Mouse (Mus musculus) heart, embryonic 11.5 days (tissue): Measurements from ENCODE around the gene Abr. TPM values are rescaled to one million over a fixed set of nuclear protein-coding genes. Genes with fewer than 3 reads are reported as not detected.

Source experiments
- ATAC-seq: fragments of 200-750 bp; cut with Nextera tagmentation; replicated peaks from 2 replicates; pipeline ENCODE4 v1.8.0; 2017; ENCODE audit warnings: moderate library complexity; ENCODE audit not compliant: insufficient number of reproducible peaks, low FRiP score, low TSS enrichment
- H3K27ac ChIP-seq: fragments of 300-500 bp; sonication (generic); 2 replicates; pipeline ENCODE4 v1.5.1; 2014; ENCODE audit warnings: mild to moderate bottlenecking, low read depth, low read length
- H3K27me3 ChIP-seq: fragments of 300-500 bp; sonication (generic); 2 replicates; pipeline ENCODE4 v1.6.1; 2014; ENCODE audit warnings: mild to moderate bottlenecking, low read length, mixed read lengths; ENCODE audit not compliant: control insufficient read depth, insufficient read depth
- H3K36me3 ChIP-seq: fragments of 300-500 bp; sonication (generic); 2 replicates; pipeline ENCODE4 v1.6.1; 2014; ENCODE audit warnings: mild to moderate bottlenecking, low read length, moderate library complexity, mixed read lengths; ENCODE audit not compliant: control insufficient read depth, insufficient read depth
- H3K4me1 ChIP-seq: fragments of 300-500 bp; sonication (generic); 2 replicates; pipeline ENCODE4 v1.6.1; 2014; ENCODE audit warnings: low read length; ENCODE audit not compliant: control insufficient read depth, insufficient read depth
- H3K4me2 ChIP-seq: fragments of 300-500 bp; sonication (generic); 2 replicates; pipeline ENCODE4 v1.6.1; 2014; ENCODE audit warnings: mild to moderate bottlenecking, moderate library complexity
- H3K4me3 ChIP-seq: fragments of 300-500 bp; sonication (generic); 2 replicates; pipeline ENCODE4 v1.5.1; 2014; ENCODE audit warnings: low read depth, low read length
- H3K9ac ChIP-seq: fragments of 300-500 bp; sonication (generic); 2 replicates; pipeline ENCODE4 v1.6.1; 2014; ENCODE audit warnings: mild to moderate bottlenecking, low read depth, low read length, moderate library complexity
- H3K9me3 ChIP-seq: fragments of 300-500 bp; sonication (generic); replicated peaks from 2 replicates; pipeline ENCODE4 v1.6.1; 2016; ENCODE audit warnings: low read length; ENCODE audit not compliant: control insufficient read depth
- WGBS: fragments of 180-500 bp; shearing (Covaris S2); extraction: QIAGEN DNeasy Blood & Tissue Kit; methylation state at CpG from one replicate; pipeline ENCODE4 v1.1.7; 2014; ENCODE audit not compliant: insufficient replicate concordance; 5-methylcytosine and 5-hydroxymethylcytosine counted together
- polyA plus RNA-seq: library from polyadenylated mRNA; unstranded; fragments of >200 nt; fragmentation: Nextera tagmentation; extraction: Ambion mirVana; gene quantifications from 2 replicates; pipeline ENCODE4 v1.2.1, GENCODE M21; 2014

The Abr gene
- polyA plus RNA-seq, 1 experiment from 2014 or later = 22.9 TPM

DNA sequence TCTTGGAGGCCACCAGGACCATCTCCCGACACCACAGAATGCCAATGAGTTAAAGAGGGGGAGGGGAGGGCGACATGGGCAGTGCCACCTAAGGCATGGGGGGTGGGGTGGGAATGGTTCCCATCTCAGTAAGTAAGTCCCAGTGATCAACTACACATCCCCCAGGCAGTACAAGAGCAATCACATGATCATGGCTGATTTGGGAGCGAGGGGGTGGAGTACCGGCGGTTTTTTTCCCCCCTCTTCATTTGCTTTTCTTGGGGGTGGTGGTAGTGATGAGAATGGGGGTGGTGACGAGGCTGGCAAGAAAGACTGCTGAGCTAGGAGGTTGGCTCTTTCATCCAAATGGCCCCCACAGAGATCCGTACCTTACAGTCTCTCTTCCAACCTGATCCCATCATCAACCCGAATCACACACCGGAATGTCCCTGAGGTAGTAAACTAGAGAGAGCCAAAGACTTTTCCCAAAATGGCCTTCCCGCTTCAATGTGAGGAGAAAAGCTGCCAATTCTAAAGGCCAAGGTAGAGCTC lies 51.8 kb downstream of the Abr start:
- Histone ChIP-seq H3K9ac (no peak overlapping the region; the same call in 1 of the 2 replicates), H3K4me3 (peak overlapping the region; percentile 52), H3K9me3 (no peaks in the 10 kb centered on the region), H3K36me3 (no peaks in the 10 kb centered on the region), H3K27ac (no peak overlapping the region), H3K4me1 (0 out of 2 replicates have a peak, but pooled peaks cover 3% of the 10 kb centered on the region), H3K4me2 (peak overlapping the region; percentile 94), H3K27me3 (peaks cover 11% of the 10 kb centered on the region)
- WGBS = 13% methylated on average over 10 of the region's 10 CpGs
- no peak for ATAC-seq

GRCm38 (mm10) chr11:76569436-76569835 lies 52.7 kb downstream of the Abr start:
- WGBS = 59% methylated on average over 3 of the region's 3 CpGs
- Histone ChIP-seq H3K27ac (no peak overlapping the region), H3K4me1 (0 out of 2 replicates have a peak, but pooled peaks cover 3% of the 10 kb centered on the region), H3K36me3 (no peaks in the 10 kb centered on the region), H3K9ac (no peak overlapping the region), H3K4me2 (no peak overlapping the region), H3K27me3 (peaks cover 11% of the 10 kb centered on the region), H3K4me3 (no peak overlapping the region), H3K9me3 (no peaks in the 10 kb centered on the region)
- ATAC-seq = no peak

DNA sequence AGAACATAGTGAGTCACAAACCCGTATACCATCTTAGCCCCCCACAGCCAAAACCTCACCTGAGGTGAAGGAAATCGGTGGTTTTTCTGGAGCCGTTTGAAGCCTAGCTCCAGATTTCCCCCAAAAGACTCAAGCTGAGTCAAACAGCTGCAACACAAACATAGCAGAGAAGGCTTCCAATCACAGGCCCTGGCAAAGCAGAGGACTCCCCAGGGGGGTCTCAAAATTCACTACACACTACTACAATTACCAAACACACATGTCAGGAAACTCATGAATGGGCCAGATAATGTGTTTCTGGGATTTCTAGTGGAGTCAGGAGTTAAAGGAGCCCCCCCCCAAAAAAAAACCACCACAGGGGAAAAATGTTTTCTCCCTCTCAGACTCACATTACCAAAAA lies 56.0 kb downstream of the Abr start:
- 66% methylated on average over 3 of the region's 3 CpGs for WGBS
- Histone ChIP-seq H3K9me3 (no peaks in the 10 kb centered on the region), H3K4me3 (no peak overlapping the region), H3K27me3 (peaks cover 6% of the 10 kb centered on the region), H3K4me1 (0 out of 2 replicates have a peak, but pooled peaks cover 3% of the 10 kb centered on the region), H3K27ac (no peak overlapping the region), H3K9ac (no peak overlapping the region), H3K36me3 (no peaks in the 10 kb centered on the region), H3K4me2 (no peak overlapping the region)
- ATAC-seq = no peak

DNA sequence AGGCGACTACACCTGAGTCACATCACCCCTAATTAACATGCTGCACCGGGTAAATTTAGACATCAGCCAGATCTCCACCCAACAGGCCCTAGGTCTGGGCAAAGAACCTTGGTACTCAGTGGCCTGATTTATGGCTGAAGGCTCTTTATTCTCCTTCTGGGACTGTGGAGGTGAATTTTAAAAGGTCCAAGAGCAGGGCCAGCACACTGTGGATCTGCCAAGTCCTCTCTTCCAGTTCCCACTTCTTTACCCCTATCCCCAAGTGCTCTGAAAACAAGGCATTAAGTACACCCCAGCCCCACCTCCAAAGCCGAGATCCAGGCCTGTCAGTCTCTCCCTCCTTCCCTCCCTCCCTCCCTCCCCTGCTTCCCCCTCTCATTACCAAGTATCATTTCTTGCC lies 59.5 kb downstream of the Abr start:
- Histone ChIP-seq H3K27me3 (no peaks in the 10 kb centered on the region), H3K4me2 (no peak overlapping the region), H3K4me3 (no peak overlapping the region), H3K9me3 (no peaks in the 10 kb centered on the region), H3K9ac (no peak overlapping the region), H3K4me1 (no peaks in the 10 kb centered on the region), H3K36me3 (no peaks in the 10 kb centered on the region), H3K27ac (no peak overlapping the region)
- WGBS = 54% methylated on average over 3 of the region's 3 CpGs
- ATAC-seq = no peak

DNA sequence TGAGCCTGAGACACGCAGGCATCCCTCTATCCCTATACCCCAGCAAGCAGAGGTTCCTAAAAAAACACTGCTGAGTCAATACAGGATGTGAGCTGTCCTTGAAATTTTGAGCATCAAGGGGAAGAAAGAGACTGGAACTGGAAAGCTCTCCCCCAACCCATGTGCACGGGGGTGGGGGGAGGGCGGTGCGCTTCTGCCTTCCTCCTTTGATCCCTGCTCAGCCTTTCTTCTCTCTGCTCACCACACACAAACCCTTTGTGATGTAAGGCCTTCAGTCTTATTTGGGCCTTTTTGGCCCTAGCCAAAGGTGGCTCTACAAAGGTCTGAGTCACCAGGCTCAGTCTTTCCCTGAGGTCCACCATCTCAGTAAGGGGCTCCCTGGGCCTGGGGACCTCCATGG lies 59.9 kb downstream of the Abr start:
- H3K27ac ChIP-seq = no peak overlapping the region
- no peak overlapping the region for H3K4me2 ChIP-seq
- no peaks in the 10 kb centered on the region for H3K4me1 ChIP-seq
- H3K9me3 ChIP-seq = no peaks in the 10 kb centered on the region
- H3K9ac ChIP-seq = no peak overlapping the region
- no peak for ATAC-seq
- WGBS = 58% methylated on average over 4 of the region's 4 CpGs
- no peak overlapping the region for H3K4me3 ChIP-seq
- H3K27me3 ChIP-seq = no peaks in the 10 kb centered on the region
- H3K36me3 ChIP-seq = no peaks in the 10 kb centered on the region

DNA sequence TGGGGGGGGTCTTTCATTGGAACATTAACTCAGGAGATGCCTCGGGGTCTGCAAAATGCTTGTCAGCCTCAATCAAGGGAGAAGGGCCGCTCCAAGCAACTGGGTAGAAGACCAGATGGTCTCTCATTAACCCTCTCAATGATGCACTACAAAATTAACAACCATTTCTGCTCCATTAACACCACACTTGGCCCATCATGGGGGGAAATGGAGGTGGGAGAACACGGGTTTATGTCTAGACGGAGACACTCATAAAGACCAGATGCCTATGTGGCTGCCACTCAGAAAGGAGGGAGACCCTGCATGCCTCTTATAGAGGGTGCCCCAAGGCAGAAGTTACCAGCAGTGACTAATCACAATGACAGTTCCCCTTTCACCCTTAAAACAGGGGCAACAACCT lies 64.3 kb downstream of the Abr start:
- no peak overlapping the region for H3K4me2 ChIP-seq
- no peaks in the 10 kb centered on the region for H3K9me3 ChIP-seq
- no peaks in the 10 kb centered on the region for H3K36me3 ChIP-seq
- no peak for ATAC-seq
- WGBS = 81% methylated on average over 4 of the region's 4 CpGs
- H3K4me3 ChIP-seq = no peak overlapping the region
- H3K4me1 ChIP-seq = no peaks in the 10 kb centered on the region
- H3K27ac ChIP-seq = no peak overlapping the region
- no peak overlapping the region for H3K9ac ChIP-seq
- no peaks in the 10 kb centered on the region for H3K27me3 ChIP-seq

- Histone ChIP-seq H3K9ac (no peak overlapping the region), H3K36me3 (no peaks in the 10 kb centered on the region), H3K4me2 (no peak overlapping the region), H3K4me1 (no peaks in the 10 kb centered on the region), H3K9me3 (no peaks in the 10 kb centered on the region), H3K4me3 (no peak overlapping the region), H3K27me3 (no peaks in the 10 kb centered on the region), H3K27ac (no peak overlapping the region)
- WGBS = 83% methylated on average over 4 of the region's 4 CpGs
- no peak for ATAC-seq
Measured at GRCm38 (mm10) chr11:76548153-76548721, 73.9 kb downstream of the Abr start.

DNA sequence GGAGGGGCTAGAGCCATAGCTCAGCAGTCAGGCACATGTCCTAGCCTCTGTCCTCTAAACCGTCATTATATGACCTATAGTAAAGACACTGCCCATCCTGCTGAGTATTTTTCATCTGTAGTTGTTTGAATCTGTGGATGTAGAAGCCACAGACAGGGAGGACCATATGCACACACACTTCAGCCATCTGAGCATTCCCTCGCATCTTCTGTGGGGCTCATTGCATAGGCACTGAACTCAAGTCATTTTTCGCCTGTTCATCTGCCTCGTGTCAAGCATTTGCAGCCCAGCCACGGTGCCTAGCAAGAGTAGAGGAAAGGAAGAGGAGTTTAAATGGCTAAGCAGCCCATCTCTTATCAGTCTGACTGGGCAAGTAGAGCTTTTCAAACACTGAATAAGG lies 74.7 kb downstream of the Abr start:
- Histone ChIP-seq H3K4me3 (no peak overlapping the region), H3K27me3 (no peaks in the 10 kb centered on the region), H3K4me1 (no peaks in the 10 kb centered on the region), H3K27ac (no peak overlapping the region), H3K4me2 (no peak overlapping the region), H3K9ac (no peak overlapping the region), H3K9me3 (no peaks in the 10 kb centered on the region), H3K36me3 (no peaks in the 10 kb centered on the region)
- WGBS = 58% methylated on average over 5 of the region's 5 CpGs
- no peak for ATAC-seq

DNA sequence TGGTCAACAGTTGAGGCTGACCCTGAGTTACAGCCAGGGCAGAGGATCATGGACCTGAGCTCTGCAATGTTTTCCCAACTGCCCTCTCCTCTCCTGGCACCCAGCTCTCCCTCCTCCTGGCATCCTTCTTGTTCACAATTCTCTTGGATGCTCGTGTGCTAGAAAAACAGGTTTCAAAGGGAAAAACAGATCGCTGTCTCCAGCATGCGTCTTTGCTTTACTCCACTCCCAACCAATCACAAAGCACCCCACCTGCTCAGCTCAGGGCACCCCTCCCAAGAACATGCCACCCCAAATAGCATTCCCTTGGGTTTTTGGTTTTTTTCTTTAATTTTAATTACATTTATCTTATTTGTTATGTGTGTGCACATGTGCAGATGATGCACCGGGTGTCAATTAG lies 75.7 kb downstream of the Abr start:
- WGBS = 76% methylated on average over 4 of the region's 4 CpGs
- no peak overlapping the region for H3K27ac ChIP-seq

More for the DNA sequence above, 75.7 kb downstream of the Abr start:
- H3K9ac ChIP-seq = no peak overlapping the region
- H3K9me3 ChIP-seq = no peaks in the 10 kb centered on the region
- no peaks in the 10 kb centered on the region for H3K4me1 ChIP-seq
- H3K36me3 ChIP-seq = no peaks in the 10 kb centered on the region
- H3K4me3 ChIP-seq = no peak overlapping the region
- H3K4me2 ChIP-seq = no peak overlapping the region
- no peaks in the 10 kb centered on the region for H3K27me3 ChIP-seq
- ATAC-seq = no peak
